Mouse (Mus musculus): Measurements from ENCODE around the gene Tert. TPM values are rescaled to one million over a fixed set of nuclear protein-coding genes. Genes with fewer than 3 reads are reported as not detected.

Tert gene
- total RNA-seq, 2 experiments from 2014 or later, result 4.1 to 4.4 TPM

DNA sequence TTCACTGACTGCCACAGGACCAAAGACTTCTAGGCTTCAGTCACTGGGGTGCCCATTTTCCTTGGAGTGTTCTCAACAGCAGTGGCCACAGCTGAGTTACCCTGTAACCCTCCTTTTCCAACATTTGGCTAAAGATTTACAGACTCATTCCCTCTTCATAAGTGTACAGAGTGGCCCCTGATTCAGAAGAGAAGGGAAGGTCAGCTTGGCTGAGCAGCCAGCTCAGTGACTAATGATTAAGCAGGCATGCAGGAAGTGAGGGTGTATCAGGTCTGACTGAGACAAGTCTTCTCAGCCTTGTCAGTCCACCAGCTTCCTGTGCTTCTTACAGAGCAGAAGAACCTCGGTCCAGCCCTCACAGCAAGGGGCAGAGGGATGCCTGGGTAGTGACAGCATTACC lies 53.7 kb downstream of the Tert start:
- no peak for TF ChIP-seq CTCF (IDR thresholded peaks at IDR 0.05)
- no peak for DNase-seq (ENCODE audit: extremely low spot score in 1 of 2, low spot score in 2 of 2)
- intact Hi-C loops (cut with DNase I), result no loop called here
- no peak overlapping the region for H3K27ac ChIP-seq
- H3K4me3 ChIP-seq, result no peak overlapping the region

GRCm38 (mm10) chr13:73682226-73682625 lies 55.5 kb downstream of the Tert start:
- H3K4me3 ChIP-seq, result no peak overlapping the region
- no peak for TF ChIP-seq CTCF (IDR thresholded peaks at IDR 0.05)
- DNase-seq (ENCODE audit: extremely low spot score in 1 of 2, low spot score in 2 of 2), result no peak
- intact Hi-C loops (cut with DNase I), result no loop called here
- H3K27ac ChIP-seq, result no peak overlapping the region

DNA sequence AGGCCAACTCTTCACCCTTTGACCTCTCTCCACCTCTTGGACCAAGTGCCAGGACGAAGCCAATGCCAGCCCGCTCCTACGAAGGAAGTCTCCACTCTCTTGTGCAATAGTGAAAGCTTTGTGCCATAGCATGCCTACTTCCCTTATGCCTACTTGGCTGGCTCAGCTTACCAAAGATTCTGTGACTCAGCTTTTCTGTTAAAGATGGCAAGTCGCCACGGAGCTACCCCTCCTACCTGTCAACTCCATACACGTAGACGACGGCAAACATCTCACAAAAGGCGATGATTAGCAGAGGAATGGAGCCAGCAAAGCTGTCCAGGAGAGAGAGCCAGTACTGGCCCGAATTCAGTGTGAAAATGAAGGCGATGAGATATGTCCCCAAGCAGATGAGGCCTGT lies 57.0 kb downstream of the Tert start:
- DNase-seq (ENCODE audit: extremely low spot score in 1 of 2, low spot score in 2 of 2), result peak; percentile 18 to 22
- Histone ChIP-seq H3K27ac (no peak overlapping the region), H3K4me3 (no peak overlapping the region)
- no peak for TF ChIP-seq CTCF (IDR thresholded peaks at IDR 0.05)
- intact Hi-C loops (cut with DNase I), result no loop called here

GRCm38 (mm10) chr13:73684412-73684811 lies 57.7 kb downstream of the Tert start:
- TF ChIP-seq CTCF (IDR thresholded peaks at IDR 0.05), result no peak
- intact Hi-C loops (cut with DNase I), result no loop called here

DNA sequence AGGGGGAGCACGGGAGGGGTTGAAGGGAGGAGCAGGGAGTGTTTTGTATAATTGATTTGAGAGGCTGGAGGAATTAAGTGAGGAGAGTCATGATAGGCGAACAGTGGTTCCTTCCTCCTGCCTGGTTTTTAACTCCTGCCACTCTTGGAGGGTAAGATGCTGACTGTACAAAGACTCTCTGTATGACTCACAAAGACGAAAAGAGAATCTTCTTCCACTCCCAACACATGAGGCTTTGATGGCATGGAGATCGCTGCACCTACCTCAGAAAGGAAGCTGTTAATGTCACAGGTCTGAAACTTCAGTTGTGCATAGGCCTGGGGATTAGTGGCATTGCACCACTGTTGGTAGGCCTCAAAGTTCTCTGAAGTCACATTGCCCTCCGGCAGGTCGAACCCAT lies 58.8 kb downstream of the Tert start:
- TF ChIP-seq CTCF (IDR thresholded peaks at IDR 0.05), result no peak
- Histone ChIP-seq H3K27ac (no peak overlapping the region), H3K4me3 (no peak overlapping the region)
- intact Hi-C loops (cut with DNase I), result no loop called here
- no peak for DNase-seq (ENCODE audit: extremely low spot score in 1 of 2, low spot score in 2 of 2)

More at GRCm38 (mm10) chr13:73684412-73684811, 57.7 kb downstream of the Tert start:
- Histone ChIP-seq H3K27ac (no peak overlapping the region), H3K4me3 (no peak overlapping the region)
- DNase-seq (ENCODE audit: extremely low spot score in 1 of 2, low spot score in 2 of 2), result no peak

GRCm38 (mm10) chr13:73687601-73688000 lies 60.9 kb downstream of the Tert start:
- Histone ChIP-seq H3K27ac (no peak overlapping the region), H3K4me3 (no peak overlapping the region)
- DNase-seq (ENCODE audit: extremely low spot score in 1 of 2, low spot score in 2 of 2), result no peak
- intact Hi-C loops (cut with DNase I), result no loop called here
- TF ChIP-seq CTCF (IDR thresholded peaks at IDR 0.05), result no peak

GRCm38 (mm10) chr13:73688934-73689333 lies 62.2 kb downstream of the Tert start:
- no peak for TF ChIP-seq CTCF (IDR thresholded peaks at IDR 0.05)
- Histone ChIP-seq H3K27ac (no peak overlapping the region), H3K4me3 (no peak overlapping the region)
- intact Hi-C loops (cut with DNase I), result no loop called here
- DNase-seq (ENCODE audit: extremely low spot score in 1 of 2, low spot score in 2 of 2), result no peak

- Histone ChIP-seq H3K4me3 (no peak overlapping the region), H3K27ac (no peak overlapping the region)
- TF ChIP-seq CTCF (IDR thresholded peaks at IDR 0.05), result peak; percentile 70
- intact Hi-C loops (cut with DNase I), result loop anchor here (1.0 to 10.0 kb wide), 3 partner anchors 46 to 268 kb away; no protein-coding TSS in a partner anchor
- peak; percentile 43 to 53 for DNase-seq (ENCODE audit: extremely low spot score in 1 of 2, low spot score in 2 of 2)
Measured at GRCm38 (mm10) chr13:73692249-73692868, 65.6 kb downstream of the Tert start.

- no peak for DNase-seq (ENCODE audit: extremely low spot score in 1 of 2, low spot score in 2 of 2)
- intact Hi-C loops (cut with DNase I), result loop anchor here (5.0 to 10.0 kb wide), 2 partner anchors 181 to 269 kb away; no protein-coding TSS in a partner anchor
- TF ChIP-seq CTCF (IDR thresholded peaks at IDR 0.05), result no peak
- Histone ChIP-seq H3K4me3 (no peak overlapping the region), H3K27ac (no peak overlapping the region)
Measured at GRCm38 (mm10) chr13:73693333-73693732, 66.6 kb downstream of the Tert start.

- Histone ChIP-seq H3K27ac (no peak overlapping the region), H3K4me3 (no peak overlapping the region)
- DNase-seq (ENCODE audit: extremely low spot score in 1 of 2, low spot score in 2 of 2), result no peak
- intact Hi-C loops (cut with DNase I), result loop anchor here (5.0 to 10.0 kb wide), 2 partner anchors 183 to 270 kb away; no protein-coding TSS in a partner anchor
- TF ChIP-seq CTCF (IDR thresholded peaks at IDR 0.05), result no peak
Measured at GRCm38 (mm10) chr13:73694972-73695371, 68.3 kb downstream of the Tert start.

DNA sequence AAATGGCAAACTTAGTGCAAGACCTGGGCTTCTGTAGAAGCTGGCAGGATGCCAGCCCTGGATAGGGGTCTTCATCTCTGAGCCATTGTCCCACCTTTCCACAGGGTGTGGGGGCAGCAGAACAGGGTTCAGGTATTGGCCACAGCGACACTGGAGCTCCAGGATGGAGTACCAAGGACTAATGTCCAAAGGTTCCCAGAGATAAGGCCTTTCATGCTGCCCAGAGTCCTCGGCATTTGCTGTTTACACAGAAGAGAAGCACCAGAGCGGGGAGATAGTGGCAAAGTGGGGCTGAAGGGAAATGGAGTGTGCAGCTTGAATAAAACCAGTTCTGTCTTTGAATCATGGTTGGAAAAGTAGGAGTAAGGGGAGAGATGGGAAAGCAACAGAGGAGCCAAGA lies 69.8 kb downstream of the Tert start:
- no peak for DNase-seq (ENCODE audit: extremely low spot score in 1 of 2, low spot score in 2 of 2)
- intact Hi-C loops (cut with DNase I), result loop anchor here (10.0 kb wide), 1 partner anchor 272 kb away; no protein-coding TSS in a partner anchor
- Histone ChIP-seq H3K27ac (no peak overlapping the region), H3K4me3 (no peak overlapping the region)
- no peak for TF ChIP-seq CTCF (IDR thresholded peaks at IDR 0.05)

Other genes with a start within 250 kb of the Tert start
- 10 to 100 TPM; 40.8 to 47.2 TPM for gene Lpcat1, start 159.7 kb upstream of the Tert start, total RNA-seq (2021)
- under 1 TPM in 1 of 2 experiments, not detected in 1; 0.12 TPM for gene Slc6a3, start 90.2 kb upstream of the Tert start, total RNA-seq (2021)
- gene Clptm1l, start 22.9 kb upstream of the Tert start, total RNA-seq (2021), result 100 to 1,000 TPM; 115 to 123 TPM
- gene Slc6a18, start 51.1 kb downstream of the Tert start, total RNA-seq (2021), result not detected
- gene Slc6a19, start 78.0 kb downstream of the Tert start, total RNA-seq (2021), result under 1 TPM in 1 of 2 experiments, not detected in 1; 0.16 TPM
- gene Slc12a7, start 106.2 kb downstream of the Tert start, total RNA-seq (2021), result 1 to 10 TPM; 2.4 to 4.8 TPM
- gene Nkd2, start 220.7 kb downstream of the Tert start, total RNA-seq (2021), result 1 to 10 TPM; 3.3 TPM

Data from left cerebral cortex, adult 2 months (tissue).